Mouse (Mus musculus) neural tube, embryonic 14.5 days (tissue): ENCODE measurements around the gene Gli2. TPM values are rescaled to one million over a fixed set of nuclear protein-coding genes. Genes with fewer than 3 reads are reported as not detected.

ENCODE experiments used
- ATAC-seq: fragments of 200-750 bp; cut with Nextera tagmentation; 2 replicates; pipeline ENCODE4 v1.8.0; 2017; ENCODE audit warnings: low read depth, mild to moderate bottlenecking, moderate TSS enrichment, moderate library complexity
- H3K27ac ChIP-seq: fragments of 300-500 bp; sonication (generic); 2 replicates; pipeline ENCODE4 v1.5.1; 2014; ENCODE audit warnings: low read depth, mild to moderate bottlenecking, control low read depth, low read length, moderate library complexity, mixed read lengths
- H3K27me3 ChIP-seq: fragments of 300-500 bp; sonication (generic); 2 replicates; pipeline ENCODE4 v1.6.1; 2014; ENCODE audit warnings: low read length; ENCODE audit not compliant: control insufficient read depth, insufficient read depth
- H3K36me3 ChIP-seq: fragments of 300-500 bp; sonication (generic); 2 replicates; pipeline ENCODE4 v1.6.1; 2014; ENCODE audit warnings: low read length, mixed read lengths; ENCODE audit not compliant: control insufficient read depth, insufficient read depth
- H3K4me1 ChIP-seq: fragments of 300-500 bp; sonication (generic); 2 replicates; pipeline ENCODE4 v1.6.1; 2014; ENCODE audit warnings: low read length; ENCODE audit not compliant: control insufficient read depth, insufficient read depth
- H3K4me2 ChIP-seq: fragments of 300-500 bp; sonication (generic); 2 replicates; pipeline ENCODE4 v1.6.1; 2014; ENCODE audit warnings: mild to moderate bottlenecking, low read depth, low read length, control low read depth
- H3K4me3 ChIP-seq: fragments of 300-500 bp; sonication (generic); 2 replicates; pipeline ENCODE4 v1.5.1; 2014; ENCODE audit warnings: low read depth, low read length, control low read depth, mixed read lengths
- H3K9ac ChIP-seq: fragments of 300-500 bp; sonication (generic); replicated peaks from 2 replicates; pipeline ENCODE4 v1.6.1; 2014; ENCODE audit warnings: low read depth, mild to moderate bottlenecking, control low read depth, low read length, mixed read lengths
- H3K9me3 ChIP-seq: fragments of 300-500 bp; sonication (generic); 2 replicates; pipeline ENCODE4 v1.6.1; 2016; ENCODE audit warnings: low read length; ENCODE audit not compliant: control insufficient read depth
- WGBS: fragments of 180-500 bp; shearing (Covaris S2); extraction: QIAGEN DNeasy Blood & Tissue Kit; methylation state at CpG from one replicate; pipeline ENCODE4 v1.1.7; 2014; 5-methylcytosine and 5-hydroxymethylcytosine counted together
- polyA plus RNA-seq: library from polyadenylated mRNA; unstranded; fragments of >200 nt; fragmentation: Nextera tagmentation; extraction: Ambion mirVana; gene quantifications from 2 replicates; pipeline ENCODE4 v1.2.1, GENCODE M21; 2014

Gli2 gene
- polyA plus RNA-seq, 1 experiment from 2014 or later: 1.5 TPM

GRCm38 (mm10) chr1:119077933-119078332, 24.5 kb upstream of the Gli2 start:
- Histone ChIP-seq H3K27me3 (no peaks in the 10 kb centered on the region), H3K9ac (no peak overlapping the region), H3K36me3 (no peaks in the 10 kb centered on the region), H3K4me2 (no peak overlapping the region), H3K4me1 (no peaks in the 10 kb centered on the region), H3K27ac (no peak overlapping the region), H3K4me3 (no peak overlapping the region), H3K9me3 (no peaks in the 10 kb centered on the region)
- no peak for ATAC-seq
- 83% methylated on average over 7 of the region's 7 CpGs for WGBS

DNA sequence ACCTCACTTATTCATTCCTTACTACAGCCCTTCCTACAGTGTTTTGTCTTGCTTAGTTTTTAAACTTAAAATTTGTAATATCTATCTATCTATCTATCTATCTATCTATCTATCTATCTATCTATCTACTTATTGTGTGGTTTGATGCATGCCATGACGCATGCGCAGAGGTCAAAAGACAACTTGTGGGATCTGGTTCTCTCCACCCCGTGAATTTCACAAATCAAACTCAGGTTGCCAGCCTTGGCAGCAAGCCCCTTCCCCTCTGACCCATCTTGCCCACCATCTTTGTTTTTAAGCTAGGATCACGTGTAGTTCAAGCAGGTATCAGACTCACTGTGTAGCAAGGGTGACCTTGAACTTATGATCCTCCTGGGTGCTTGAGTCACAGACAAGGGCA, 22.9 kb upstream of the Gli2 start:
- 74% methylated on average over 4 of the region's 4 CpGs for WGBS
- ATAC-seq: no peak
- Histone ChIP-seq H3K4me1 (no peaks in the 10 kb centered on the region), H3K9me3 (no peaks in the 10 kb centered on the region), H3K9ac (no peak overlapping the region), H3K4me3 (no peak overlapping the region), H3K27ac (no peak overlapping the region), H3K27me3 (no peaks in the 10 kb centered on the region), H3K36me3 (no peaks in the 10 kb centered on the region), H3K4me2 (no peak overlapping the region)

DNA sequence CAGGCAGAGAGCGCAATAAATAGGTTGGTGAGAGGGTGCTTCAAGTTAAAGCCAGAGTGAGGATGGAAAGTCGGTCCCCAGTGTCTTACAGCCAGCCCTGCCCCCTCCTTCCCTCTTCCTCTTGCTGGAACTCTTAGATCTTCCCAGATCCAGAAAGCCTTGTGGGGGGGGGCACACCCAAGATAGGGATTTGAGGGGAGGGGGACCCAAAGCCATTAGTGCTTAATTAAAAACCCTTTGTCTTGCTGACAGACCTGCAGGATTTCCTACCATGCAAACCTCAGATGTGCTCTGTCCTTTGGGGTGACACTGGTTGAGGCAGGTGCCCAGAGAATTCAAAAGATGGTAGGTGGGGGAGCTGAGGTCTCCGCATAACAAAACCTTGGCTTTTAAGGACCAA, 22.5 kb upstream of the Gli2 start:
- ATAC-seq: no peak
- WGBS: 41% methylated on average over 3 of the region's 3 CpGs

GRCm38 (mm10) chr1:119075500-119075899, 22.1 kb upstream of the Gli2 start:
- Histone ChIP-seq H3K4me1 (no peaks in the 10 kb centered on the region), H3K4me3 (no peak overlapping the region), H3K4me2 (no peak overlapping the region), H3K9me3 (no peaks in the 10 kb centered on the region), H3K27ac (no peak overlapping the region), H3K36me3 (no peaks in the 10 kb centered on the region), H3K27me3 (no peaks in the 10 kb centered on the region), H3K9ac (no peak overlapping the region)
- WGBS: 53% methylated on average over 6 of the region's 7 CpGs
- no peak for ATAC-seq

More for the DNA sequence above, 22.5 kb upstream of the Gli2 start:
- H3K27me3 ChIP-seq: no peaks in the 10 kb centered on the region
- H3K27ac ChIP-seq: no peak overlapping the region
- H3K4me3 ChIP-seq: no peak overlapping the region
- no peak overlapping the region for H3K9ac ChIP-seq
- no peaks in the 10 kb centered on the region for H3K9me3 ChIP-seq
- H3K36me3 ChIP-seq: no peaks in the 10 kb centered on the region
- no peak overlapping the region for H3K4me2 ChIP-seq
- H3K4me1 ChIP-seq: no peaks in the 10 kb centered on the region

- no peak overlapping the region for H3K4me2 ChIP-seq
- no peaks in the 10 kb centered on the region for H3K4me1 ChIP-seq
Observed at GRCm38 (mm10) chr1:119074910-119075309, 21.5 kb upstream of the Gli2 start.

GRCm38 (mm10) chr1:119073876-119074275, 20.5 kb upstream of the Gli2 start:
- Histone ChIP-seq H3K27me3 (no peaks in the 10 kb centered on the region), H3K4me3 (no peak overlapping the region), H3K9me3 (no peaks in the 10 kb centered on the region), H3K4me1 (no peaks in the 10 kb centered on the region), H3K9ac (no peak overlapping the region), H3K36me3 (no peaks in the 10 kb centered on the region), H3K4me2 (no peak overlapping the region), H3K27ac (no peak overlapping the region)
- ATAC-seq: no peak
- 87% methylated on average over 7 of the region's 7 CpGs for WGBS

More at GRCm38 (mm10) chr1:119074910-119075309, 21.5 kb upstream of the Gli2 start:
- Histone ChIP-seq H3K4me3 (no peak overlapping the region), H3K27me3 (no peaks in the 10 kb centered on the region), H3K27ac (no peak overlapping the region), H3K9ac (no peak overlapping the region), H3K9me3 (no peaks in the 10 kb centered on the region), H3K36me3 (no peaks in the 10 kb centered on the region)
- 70% methylated on average over 6 of the region's 6 CpGs for WGBS
- no peak for ATAC-seq

DNA sequence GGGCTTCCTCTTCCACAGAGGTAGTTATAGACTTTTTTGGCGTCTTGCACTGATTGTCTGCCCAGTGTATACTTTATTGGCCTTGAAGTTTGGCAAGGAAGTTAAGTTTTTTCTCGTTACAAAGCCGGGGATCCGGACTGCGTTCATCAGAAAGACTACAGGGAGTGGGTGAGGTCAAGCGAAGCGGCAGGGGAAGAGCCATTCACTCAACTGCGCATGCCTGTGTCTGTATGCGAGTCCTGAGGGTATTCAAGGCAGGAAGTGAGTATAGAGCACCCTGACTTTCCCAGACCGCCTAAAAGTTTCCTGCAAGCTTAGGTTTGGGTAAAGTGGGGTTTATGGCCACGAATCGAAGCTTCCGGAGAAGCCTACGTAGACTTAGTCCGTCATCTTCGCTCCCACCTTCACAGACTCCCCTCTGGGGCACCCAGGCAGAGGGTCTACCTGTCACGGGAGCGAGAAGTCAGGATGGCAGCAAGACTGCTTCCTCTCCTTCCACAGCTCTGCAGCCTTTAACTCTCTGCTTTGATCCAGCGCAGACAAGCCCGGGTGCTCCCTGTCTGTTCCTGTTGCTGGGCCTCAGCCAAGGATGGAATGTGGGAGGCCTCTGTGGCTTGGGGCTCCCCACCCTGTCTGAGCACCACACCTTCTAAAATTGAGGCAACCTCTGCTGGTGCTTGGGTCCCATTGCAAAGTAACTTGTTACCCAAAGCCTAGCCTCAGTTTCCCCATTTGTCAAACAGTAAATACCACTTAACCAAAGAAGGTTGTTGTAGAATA, 11.7 kb upstream of the Gli2 start:
- H3K4me2 ChIP-seq: no peak overlapping the region
- no peak for ATAC-seq
- no peaks in the 10 kb centered on the region for H3K4me1 ChIP-seq
- no peak overlapping the region for H3K4me3 ChIP-seq
- WGBS: 79% methylated on average over 20 of the region's 20 CpGs
- no peaks in the 10 kb centered on the region for H3K27me3 ChIP-seq
- H3K27ac ChIP-seq: no peak overlapping the region
- H3K9me3 ChIP-seq: no peaks in the 10 kb centered on the region
- H3K36me3 ChIP-seq: no peaks in the 10 kb centered on the region
- H3K9ac ChIP-seq: no peak overlapping the region

GRCm38 (mm10) chr1:119056491-119056890, 3.1 kb upstream of the Gli2 start:
- no peaks in the 10 kb centered on the region for H3K9me3 ChIP-seq
- H3K27ac ChIP-seq: no peak overlapping the region
- ATAC-seq: no peak
- WGBS: 50% methylated on average over 8 of the region's 8 CpGs
- no peaks in the 10 kb centered on the region for H3K27me3 ChIP-seq
- H3K4me3 ChIP-seq: no peak overlapping the region
- H3K4me1 ChIP-seq: peaks cover 7% of the 10 kb centered on the region; the same call in 1 of the 2 replicates
- H3K4me2 ChIP-seq: no peak overlapping the region
- H3K36me3 ChIP-seq: no peaks in the 10 kb centered on the region
- no peak overlapping the region for H3K9ac ChIP-seq

GRCm38 (mm10) chr1:119055801-119056200, 2.4 kb upstream of the Gli2 start:
- H3K4me2 ChIP-seq: no peak overlapping the region
- no peaks in the 10 kb centered on the region for H3K27me3 ChIP-seq
- WGBS: 90% methylated on average over 4 of the region's 4 CpGs
- no peak overlapping the region for H3K4me3 ChIP-seq
- no peak overlapping the region for H3K9ac ChIP-seq
- no peak overlapping the region for H3K27ac ChIP-seq
- H3K4me1 ChIP-seq: peaks cover 7% of the 10 kb centered on the region; the same call in 1 of the 2 replicates
- H3K36me3 ChIP-seq: no peaks in the 10 kb centered on the region
- H3K9me3 ChIP-seq: no peaks in the 10 kb centered on the region
- no peak for ATAC-seq
